Mouse (Mus musculus) intestine, embryonic 14.5 days (tissue): ENCODE measurements at regions not wholly inside any gene's neighbourhood (a gene's known extent, or its start where the extent isn't known, plus 50 kb on each side); places are given as distances from the start of the nearest gene placed in this dataset.
A peak's percentile ranks its signal among the peaks of the same experiment; 100 is the strongest.

ENCODE experiments used
- ATAC-seq: fragments of 200-750 bp; cut with Nextera tagmentation; replicated peaks from 2 replicates; pipeline ENCODE4 v1.8.0; 2017; ENCODE audit warnings: low read depth, moderate number of reproducible peaks, moderate TSS enrichment, moderate library complexity; ENCODE audit not compliant: low FRiP score, low TSS enrichment
- DNase-seq: peaks from one replicate; pipeline ENCODE4 v3.0.0-alpha.2; 2018; ENCODE audit warnings: low spot score
- H3K27ac ChIP-seq: fragments of 300-500 bp; sonication (generic); 2 replicates; pipeline ENCODE4 v1.5.1; 2014; ENCODE audit warnings: low read depth, mild to moderate bottlenecking, control low read depth
- H3K27me3 ChIP-seq: fragments of 300-500 bp; sonication (generic); replicated peaks from 2 replicates; pipeline ENCODE4 v1.6.1; 2014; ENCODE audit warnings: low read length, control low read depth; ENCODE audit not compliant: control insufficient read depth, insufficient read depth
- H3K36me3 ChIP-seq: fragments of 300-500 bp; sonication (generic); 2 replicates; pipeline ENCODE4 v1.6.1; 2014; ENCODE audit warnings: low read length, control low read depth; ENCODE audit not compliant: control insufficient read depth, insufficient read depth
- H3K4me1 ChIP-seq: fragments of 300-500 bp; sonication (generic); replicated peaks from 2 replicates; pipeline ENCODE4 v1.6.1; 2014; ENCODE audit warnings: low read length, control low read depth, mixed read lengths; ENCODE audit not compliant: control insufficient read depth, insufficient read depth
- H3K4me2 ChIP-seq: fragments of 300-500 bp; sonication (generic); 2 replicates; pipeline ENCODE4 v1.6.1; 2014; ENCODE audit warnings: low read length
- H3K4me3 ChIP-seq: fragments of 300-500 bp; sonication (generic); 2 replicates; pipeline ENCODE4 v1.5.1; 2014; ENCODE audit warnings: low read depth, low read length, control low read depth, mixed read lengths
- H3K9ac ChIP-seq: fragments of 300-500 bp; sonication (generic); 2 replicates; pipeline ENCODE4 v1.6.1; 2014; ENCODE audit warnings: mild to moderate bottlenecking, low read length
- H3K9me3 ChIP-seq: fragments of 300-500 bp; sonication (generic); 2 replicates; pipeline ENCODE4 v1.6.1; 2016; ENCODE audit warnings: low read length, control low read depth; ENCODE audit not compliant: control insufficient read depth
- WGBS: fragments of 180-500 bp; shearing (Covaris S2); extraction: QIAGEN DNeasy Blood & Tissue Kit; methylation state at CpG from one replicate; pipeline ENCODE4 v1.1.7; 2014; 5-methylcytosine and 5-hydroxymethylcytosine counted together

DNA sequence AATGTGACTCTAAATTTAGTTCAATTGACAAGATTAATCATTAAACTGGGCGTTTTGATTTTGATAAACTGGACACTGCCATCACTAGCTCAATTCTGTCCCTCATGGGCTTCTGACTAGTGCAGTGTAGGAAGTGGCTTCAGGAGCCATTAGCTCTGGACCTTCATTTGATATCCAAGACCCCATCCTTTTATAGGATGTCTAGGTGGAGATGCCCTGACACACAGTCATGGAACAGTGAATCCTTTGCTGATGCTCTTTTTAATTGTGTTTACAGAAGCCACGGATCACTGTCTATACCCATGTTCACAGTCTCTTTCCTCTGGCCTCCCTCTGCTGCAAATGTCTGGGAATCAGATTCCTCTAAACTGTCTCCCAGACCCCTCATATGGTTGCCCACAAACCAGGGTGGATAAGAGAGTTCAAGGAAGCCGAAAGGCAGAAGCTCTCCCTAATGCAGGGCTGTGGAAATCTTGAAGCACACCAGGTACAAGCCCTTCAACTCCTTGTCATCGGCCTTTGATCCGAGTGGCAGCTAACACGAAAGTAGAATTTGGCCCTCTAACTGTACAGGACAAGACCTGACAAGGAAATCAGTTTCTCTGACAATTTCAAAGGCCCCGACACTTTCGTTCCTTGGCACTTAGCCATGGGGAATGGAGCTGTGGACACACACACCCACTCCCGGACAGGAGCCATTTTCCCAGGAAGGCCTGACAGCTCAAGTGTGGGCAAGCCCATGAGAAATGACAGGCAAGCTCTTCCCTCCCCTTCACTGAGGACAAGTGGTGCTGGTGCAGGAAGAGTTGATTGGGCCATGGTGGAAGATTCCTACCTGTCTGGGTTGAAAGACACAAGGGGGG, 135.2 kb upstream of the Parp11 start:
- H3K4me2 ChIP-seq = no peak overlapping the region
- ATAC-seq (no peak), DNase-seq (no peak)
- no peak overlapping the region for H3K27ac ChIP-seq
- 70% methylated on average over 9 of the region's 9 CpGs for WGBS
- no peaks in the 10 kb centered on the region for H3K36me3 ChIP-seq
- no peak overlapping the region for H3K4me3 ChIP-seq
- no peaks in the 10 kb centered on the region for H3K27me3 ChIP-seq
- no peaks in the 10 kb centered on the region for H3K4me1 ChIP-seq
- no peaks in the 10 kb centered on the region for H3K9me3 ChIP-seq
- H3K9ac ChIP-seq = no peak overlapping the region

DNA sequence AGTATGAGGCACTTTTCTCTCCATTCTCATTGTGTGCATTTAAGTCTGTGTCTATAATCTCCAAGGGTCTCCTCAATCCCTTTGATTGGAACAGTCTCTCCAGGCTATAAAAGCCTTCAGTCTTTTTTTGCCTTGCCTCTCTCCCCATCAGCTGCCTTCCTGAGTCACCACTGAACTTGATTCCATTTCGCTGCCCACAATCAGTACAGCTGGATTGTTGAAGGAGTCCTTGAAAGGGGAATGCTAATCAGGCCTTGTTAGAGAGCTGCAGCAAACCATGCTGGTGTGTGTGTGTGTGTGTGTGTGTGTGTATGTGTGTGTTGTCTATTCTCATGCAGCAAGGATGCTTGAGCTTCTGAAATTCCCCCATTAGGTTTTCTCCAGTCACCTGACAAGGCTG, 129.3 kb upstream of the Parp11 start:
- no peak overlapping the region for H3K4me2 ChIP-seq
- no peak overlapping the region for H3K4me3 ChIP-seq
- H3K9ac ChIP-seq = no peak overlapping the region
- 67% methylated on average over 1 of the region's 1 CpGs for WGBS
- DNase-seq = no peak
- H3K27ac ChIP-seq = no peak overlapping the region
- H3K36me3 ChIP-seq = no peaks in the 10 kb centered on the region
- H3K9me3 ChIP-seq = no peaks in the 10 kb centered on the region
- H3K27me3 ChIP-seq = no peaks in the 10 kb centered on the region
- no peak for ATAC-seq
- no peaks in the 10 kb centered on the region for H3K4me1 ChIP-seq

DNA sequence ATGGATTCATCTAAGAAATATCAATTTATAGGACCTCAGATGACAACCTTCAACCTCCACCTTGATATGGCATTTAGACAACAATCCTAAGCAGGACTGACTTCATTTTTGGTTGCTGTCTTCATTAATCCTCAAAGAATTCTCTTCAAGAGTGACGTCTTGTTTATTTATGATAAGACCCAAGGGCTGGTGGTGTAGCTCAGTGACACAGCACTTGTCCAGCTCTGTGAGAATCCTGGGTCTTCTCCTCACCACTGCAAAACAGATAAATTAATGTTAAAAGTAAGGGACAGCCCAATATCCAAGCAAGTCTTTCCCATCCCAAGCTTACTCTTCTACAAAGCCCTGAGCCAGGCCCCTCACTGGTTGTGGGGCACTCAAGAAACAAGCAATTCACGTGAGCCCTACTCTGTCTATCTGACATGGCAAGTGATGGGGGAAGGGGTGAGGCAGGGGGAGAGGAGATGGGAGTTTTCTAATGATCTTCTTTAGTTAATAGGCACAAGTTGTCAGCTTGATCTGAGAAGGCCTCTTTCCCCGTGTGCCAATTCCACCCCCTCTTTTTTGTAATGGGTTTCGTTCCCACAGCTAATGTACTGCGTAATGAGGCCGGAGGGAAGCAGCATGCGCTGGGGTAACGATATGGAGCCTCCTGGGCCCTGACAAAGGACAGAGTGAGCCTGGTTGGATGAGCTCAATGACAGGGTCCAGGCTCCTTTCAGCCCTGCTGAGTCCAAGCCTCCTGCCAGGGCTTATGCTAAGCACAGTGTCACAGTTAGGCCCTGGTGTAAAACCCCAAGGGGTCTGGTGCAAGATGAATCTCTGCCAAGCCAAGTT, 127.7 kb upstream of the Parp11 start:
- WGBS = 74% methylated on average over 8 of the region's 8 CpGs
- Histone ChIP-seq H3K4me2 (no peak overlapping the region), H3K27me3 (no peaks in the 10 kb centered on the region), H3K9me3 (no peaks in the 10 kb centered on the region), H3K27ac (no peak overlapping the region), H3K9ac (no peak overlapping the region), H3K4me1 (no peaks in the 10 kb centered on the region), H3K4me3 (no peak overlapping the region), H3K36me3 (no peaks in the 10 kb centered on the region)
- ATAC-seq (no peak), DNase-seq (no peak)

DNA sequence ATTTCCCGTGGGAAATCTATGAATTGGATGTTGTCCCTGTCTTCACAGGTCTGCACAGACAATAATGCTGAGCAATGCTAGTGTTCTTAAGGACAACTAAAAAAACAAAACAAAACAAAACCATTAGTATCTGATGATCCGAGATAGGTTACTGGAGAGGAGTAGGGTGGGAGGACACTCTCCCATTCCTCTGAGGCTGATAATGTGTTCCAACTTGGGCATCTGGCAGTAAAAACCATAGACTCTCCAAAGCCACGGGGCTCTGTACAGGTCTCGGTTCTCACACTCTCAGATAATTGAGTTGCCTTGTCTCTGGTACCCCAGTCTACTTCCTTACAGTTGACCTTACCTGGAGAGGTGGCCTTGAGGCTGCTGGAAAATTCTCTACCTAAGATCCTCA, 126.0 kb upstream of the Parp11 start:
- H3K27me3 ChIP-seq = no peaks in the 10 kb centered on the region
- no peaks in the 10 kb centered on the region for H3K36me3 ChIP-seq
- no peak overlapping the region for H3K9ac ChIP-seq
- no peak overlapping the region for H3K27ac ChIP-seq
- no peak overlapping the region for H3K4me2 ChIP-seq
- ATAC-seq (no peak), DNase-seq (no peak)
- peaks cover 7% of the 10 kb centered on the region for H3K4me1 ChIP-seq
- H3K4me3 ChIP-seq = no peak overlapping the region
- WGBS = 83% methylated on average over 4 of the region's 4 CpGs
- H3K9me3 ChIP-seq = no peaks in the 10 kb centered on the region

DNA sequence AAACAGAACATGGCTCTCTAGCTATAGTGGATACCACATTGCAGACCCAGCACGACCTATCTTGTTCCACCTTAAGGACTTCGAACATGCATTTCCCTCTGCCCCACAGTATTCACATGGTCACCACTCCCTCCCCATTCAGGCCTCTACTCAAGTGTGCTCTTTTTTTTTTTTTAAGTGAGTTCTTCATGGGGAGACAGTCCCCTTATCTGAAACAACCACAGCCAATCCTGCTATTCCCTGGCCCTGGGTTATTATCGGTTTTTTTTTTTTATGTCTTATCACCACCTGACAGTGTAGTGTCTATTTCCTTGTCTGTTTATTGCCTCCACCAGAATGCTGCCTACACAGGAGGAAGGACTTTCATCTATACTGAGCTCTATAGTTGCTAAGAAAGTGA, 125.6 kb upstream of the Parp11 start:
- DNase-seq = no peak
- H3K4me2 ChIP-seq = no peak overlapping the region
- no peaks in the 10 kb centered on the region for H3K36me3 ChIP-seq
- H3K9ac ChIP-seq = no peak overlapping the region
- WGBS = 72% methylated on average over 3 of the region's 3 CpGs
- H3K4me3 ChIP-seq = no peak overlapping the region
- peak; percentile 56; the same call in 1 of the 2 replicates for ATAC-seq
- H3K27me3 ChIP-seq = no peaks in the 10 kb centered on the region
- peaks cover 7% of the 10 kb centered on the region for H3K4me1 ChIP-seq
- H3K9me3 ChIP-seq = no peaks in the 10 kb centered on the region
- H3K27ac ChIP-seq = no peak overlapping the region

DNA sequence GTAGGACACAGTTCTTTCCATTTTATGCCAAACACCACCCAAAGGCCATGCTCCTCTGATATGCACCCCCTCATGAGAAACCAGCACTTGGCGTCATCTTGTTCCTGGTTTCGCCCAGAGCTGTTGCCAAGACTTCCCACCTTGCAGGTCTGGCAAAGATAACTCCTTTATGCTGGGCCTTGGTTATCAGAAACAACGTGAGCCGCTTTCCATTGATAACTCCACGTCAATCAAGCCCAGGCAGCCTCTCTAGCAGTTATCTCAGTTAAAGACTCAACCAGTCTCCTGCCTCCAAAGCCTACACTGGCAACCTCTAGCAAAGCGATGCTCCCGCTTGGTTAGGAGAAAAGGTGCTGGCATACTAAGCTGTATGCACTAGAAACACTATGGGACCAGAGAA, 124.2 kb upstream of the Parp11 start:
- H3K4me3 ChIP-seq = no peak overlapping the region
- no peak for DNase-seq
- H3K9me3 ChIP-seq = no peaks in the 10 kb centered on the region
- peaks cover 7% of the 10 kb centered on the region for H3K4me1 ChIP-seq
- 76% methylated on average over 7 of the region's 7 CpGs for WGBS
- H3K27ac ChIP-seq = no peak overlapping the region
- no peak overlapping the region for H3K4me2 ChIP-seq
- no peak for ATAC-seq
- H3K27me3 ChIP-seq = no peaks in the 10 kb centered on the region
- no peak overlapping the region for H3K9ac ChIP-seq
- no peaks in the 10 kb centered on the region for H3K36me3 ChIP-seq

DNA sequence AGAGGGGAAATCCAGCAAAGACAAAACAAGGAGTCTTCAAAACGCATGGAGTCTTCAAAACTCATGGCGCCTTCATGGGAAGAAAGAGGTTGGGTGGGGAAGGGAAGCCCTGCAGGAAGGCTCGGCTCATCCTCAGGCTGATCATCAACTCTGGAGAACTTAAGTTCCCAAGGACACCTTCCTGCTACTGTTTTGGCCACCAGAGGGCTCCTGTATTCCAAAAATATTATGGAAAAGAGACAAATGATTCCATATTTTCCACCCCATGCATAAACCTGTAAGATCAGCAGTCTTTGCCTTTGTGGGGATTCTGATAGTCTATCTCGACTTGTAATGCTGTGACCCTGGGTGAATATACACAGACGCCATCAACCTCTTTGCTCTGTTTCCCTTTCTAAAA, 121.7 kb upstream of the Parp11 start:
- WGBS = 49% methylated on average over 5 of the region's 5 CpGs
- Histone ChIP-seq H3K4me3 (no peak overlapping the region), H3K9ac (no peak overlapping the region), H3K4me1 (peaks cover 16% of the 10 kb centered on the region), H3K27me3 (no peaks in the 10 kb centered on the region), H3K4me2 (no peak overlapping the region), H3K36me3 (no peaks in the 10 kb centered on the region), H3K9me3 (no peaks in the 10 kb centered on the region), H3K27ac (no peak overlapping the region)
- DNase-seq (peak; percentile 78), ATAC-seq (no peak)

DNA sequence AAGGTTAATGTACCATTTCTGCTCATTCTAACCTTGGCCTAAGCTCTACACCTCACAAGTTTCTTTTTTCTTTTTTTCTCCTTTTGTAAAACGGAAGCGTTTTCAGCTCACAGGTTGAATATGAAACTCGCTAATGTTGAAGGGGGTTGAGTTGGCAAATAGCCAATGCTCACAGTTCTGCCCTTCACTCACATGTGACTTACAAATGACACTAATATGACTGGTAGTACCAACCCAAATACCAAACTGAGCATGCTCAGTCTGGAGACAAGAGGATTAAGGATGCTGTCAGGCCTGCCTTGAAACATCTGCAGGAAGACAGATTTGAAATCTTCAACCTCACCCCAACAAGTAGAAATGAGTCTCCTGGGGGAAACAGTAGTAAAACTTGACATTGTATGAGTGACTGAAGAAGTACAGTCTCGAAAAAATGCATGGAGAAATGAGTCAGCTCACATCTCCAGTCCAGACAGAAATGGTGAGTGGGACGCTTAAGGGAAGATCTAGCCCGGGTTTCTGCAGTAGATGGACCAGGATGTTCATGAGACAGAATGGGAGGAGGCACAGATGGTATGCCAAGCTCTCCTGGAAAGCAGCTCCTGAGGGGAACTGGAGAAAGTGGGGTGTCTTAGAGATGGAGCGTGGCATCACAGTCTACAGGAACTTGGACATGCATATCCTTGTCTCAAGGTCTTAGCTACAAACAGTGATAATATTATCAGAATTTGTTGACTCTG, 120.9 kb upstream of the Parp11 start:
- 61% methylated on average over 7 of the region's 7 CpGs for WGBS
- Histone ChIP-seq H3K27ac (peak overlapping the region; percentile 39; the same call in 1 of the 2 replicates), H3K4me3 (no peak overlapping the region), H3K4me2 (no peak overlapping the region), H3K27me3 (no peaks in the 10 kb centered on the region), H3K9ac (no peak overlapping the region), H3K4me1 (peaks cover 20% of the 10 kb centered on the region), H3K36me3 (no peaks in the 10 kb centered on the region), H3K9me3 (no peaks in the 10 kb centered on the region)
- DNase-seq = no peak
- ATAC-seq = no peak
